Mouse (Mus musculus) WW6 (cell line): Measurements from ENCODE around the gene Rin2.
A peak's percentile ranks its signal among the peaks of the same experiment; 100 is the strongest.
"Not testable (repeated sequence)": the region's sequence is repeated elsewhere in the genome, so short reads cannot be mapped to it uniquely, and the experiment has no call there.

Source experiments
- DNase-seq: peaks from one replicate; pipeline ENCODE4 v3.0.0-alpha.2; 2013; ENCODE audit warnings: low read depth, low spot score

Gene Rin2

DNA sequence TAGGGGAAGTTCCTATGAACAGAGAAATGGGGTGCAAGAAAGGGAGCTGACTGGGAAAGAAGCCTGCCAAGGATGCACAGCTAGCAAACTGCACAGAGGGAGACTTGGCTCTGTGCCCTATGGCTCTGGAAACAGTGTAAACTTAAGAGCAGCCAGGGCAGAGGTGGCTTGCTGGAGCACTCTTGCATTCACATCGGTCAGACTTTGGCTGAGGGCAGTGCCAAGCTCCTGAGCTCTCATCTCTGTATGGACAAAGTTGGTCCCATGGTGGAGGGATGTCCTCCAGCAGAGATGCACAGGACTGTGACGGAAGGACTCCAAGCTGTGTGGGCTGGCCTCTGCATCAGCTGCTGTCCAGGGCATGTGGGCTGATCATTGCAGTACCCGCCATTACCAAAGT, 8.5 kb downstream of the Rin2 start:
- no peak for DNase-seq

DNA sequence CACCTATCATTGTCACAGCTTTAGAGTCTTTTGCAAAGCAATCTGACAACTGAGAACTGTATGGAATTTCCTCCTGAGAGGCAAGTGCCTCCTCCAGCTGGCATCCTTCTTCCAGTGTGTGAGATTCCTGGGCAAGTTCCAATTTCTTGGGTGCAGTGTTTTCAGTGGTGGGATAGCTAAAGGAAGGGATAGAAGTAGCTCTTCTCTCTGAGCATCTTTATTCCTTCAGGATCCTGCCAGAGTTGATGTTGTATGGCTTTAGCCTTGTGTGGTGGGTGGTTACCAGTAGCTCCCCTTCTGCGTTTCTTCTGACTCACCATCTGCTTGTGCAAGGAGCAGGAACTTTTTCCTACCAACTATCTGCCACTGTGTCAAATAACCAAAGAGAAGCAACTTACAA, 9.1 kb downstream of the Rin2 start:
- no peak for DNase-seq

DNA sequence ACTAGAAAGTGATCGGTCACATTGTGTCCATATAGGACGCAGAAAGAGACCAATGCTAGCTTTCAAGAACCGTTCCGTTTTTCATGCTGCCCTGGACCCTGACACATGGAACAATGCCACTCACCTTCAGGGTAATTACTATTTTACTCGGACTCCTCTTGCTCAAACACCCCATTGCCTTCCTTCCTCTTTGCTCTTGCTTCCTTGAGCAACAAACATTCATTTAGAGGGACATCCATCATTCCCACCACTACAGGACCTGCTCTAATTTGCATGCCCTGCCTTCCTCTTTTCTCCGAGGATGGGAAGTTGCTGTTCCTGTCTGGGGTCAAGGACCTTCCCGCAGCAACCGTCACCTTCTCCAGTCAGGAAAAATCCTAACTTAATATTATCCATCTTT, 9.9 kb downstream of the Rin2 start:
- DNase-seq: no peak

DNA sequence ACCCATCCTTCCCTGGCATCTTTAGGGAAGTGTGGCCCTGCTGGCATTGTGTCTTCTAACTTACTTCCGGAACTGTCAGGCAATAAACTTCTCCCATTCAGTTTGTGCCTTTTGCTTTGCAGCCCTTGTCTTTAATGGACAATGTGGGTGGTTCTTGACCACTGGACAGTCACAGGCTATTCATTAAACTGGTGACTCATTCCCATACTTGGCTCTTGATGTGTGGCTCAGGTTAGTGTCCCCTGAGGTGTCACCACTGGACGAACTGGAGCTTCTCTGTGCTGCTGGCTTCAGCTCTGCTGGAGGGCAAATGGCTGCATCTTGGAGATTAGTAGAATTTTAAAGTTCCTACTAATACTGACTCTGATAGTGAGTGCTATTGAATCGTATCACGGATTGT, 11.0 kb downstream of the Rin2 start:
- DNase-seq: no peak

DNA sequence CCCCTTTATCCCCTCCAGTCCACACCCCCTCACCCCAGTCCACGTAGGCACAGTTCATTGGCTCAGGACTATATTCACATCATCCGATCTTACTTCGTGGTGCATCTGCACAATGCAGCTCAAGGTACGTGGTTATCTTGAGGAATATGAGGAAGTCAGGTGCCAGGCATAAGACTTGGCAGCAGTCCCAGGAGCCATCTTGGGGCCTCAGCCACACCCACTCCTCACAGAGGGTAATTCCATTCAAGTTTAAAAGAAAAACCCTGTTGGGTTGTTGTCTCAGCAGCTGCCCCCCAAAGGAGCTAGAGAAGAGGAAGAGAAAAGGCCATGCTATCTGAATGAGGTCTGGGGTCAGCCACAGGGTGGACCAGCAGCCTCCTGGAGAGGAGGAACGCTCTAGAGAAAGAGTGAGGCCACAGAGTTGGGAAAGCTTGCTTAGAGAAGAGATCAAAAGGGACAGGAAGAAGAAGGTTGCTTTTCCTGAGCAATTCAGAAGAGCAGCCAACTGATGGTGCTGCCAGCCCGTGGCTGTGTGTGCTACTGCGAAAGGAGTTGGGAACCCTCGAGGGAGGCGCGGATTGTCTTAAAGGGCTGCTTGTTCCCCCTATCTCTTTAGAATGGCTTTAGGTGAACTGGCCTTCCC, 16.5 kb downstream of the Rin2 start:
- no peak for DNase-seq

DNA sequence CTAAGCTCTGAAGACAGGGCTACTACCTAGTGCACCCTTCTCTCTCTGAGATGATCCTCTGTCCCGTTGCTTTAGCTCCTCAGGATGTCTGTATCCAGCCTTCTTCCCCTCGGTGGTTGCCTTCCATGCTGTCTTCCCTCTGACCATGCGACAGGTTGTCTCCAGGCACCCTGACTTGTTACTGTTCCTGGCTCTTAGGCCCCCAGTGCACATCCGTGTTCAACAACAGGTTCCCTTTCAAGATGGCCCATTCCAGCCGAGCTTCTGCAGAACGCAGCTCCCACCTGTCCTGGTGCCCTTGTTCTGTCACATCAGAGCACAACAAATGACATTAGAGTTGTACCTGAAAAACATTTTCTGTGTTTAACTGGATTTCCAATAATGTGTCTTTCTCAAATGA, 22.1 kb downstream of the Rin2 start:
- DNase-seq: no peak

DNA sequence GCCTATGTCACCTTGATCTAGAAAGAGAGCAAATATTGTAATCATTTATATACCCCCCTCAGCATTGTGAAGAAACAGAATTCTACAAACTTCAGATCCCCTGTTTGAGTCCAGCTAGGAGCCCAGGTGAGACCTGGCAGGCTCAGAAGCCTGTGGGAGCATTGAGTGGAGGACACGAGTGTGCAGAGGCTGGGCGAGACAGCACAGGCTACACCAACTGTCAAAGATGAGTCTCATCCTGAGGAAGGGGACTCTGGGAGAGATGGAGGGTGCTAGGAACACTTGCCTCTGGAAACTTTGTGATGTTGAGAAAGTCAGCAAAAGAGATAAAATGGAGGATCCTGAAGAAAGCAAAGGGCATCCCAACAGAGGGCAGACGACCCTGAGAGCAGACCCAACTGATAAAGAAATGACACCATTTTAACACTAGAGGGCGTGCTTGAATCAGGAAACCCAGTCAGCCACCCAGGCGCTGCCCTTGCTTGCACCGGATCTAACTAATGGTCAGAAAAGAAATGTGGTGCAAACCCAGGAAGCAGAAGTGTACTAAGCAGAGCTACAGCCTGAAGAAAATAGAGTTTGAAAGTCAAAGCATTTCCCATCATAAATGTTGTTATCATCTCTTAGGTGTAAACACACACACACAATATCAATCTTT, 24.5 kb downstream of the Rin2 start:
- DNase-seq: peak; percentile 40

DNA sequence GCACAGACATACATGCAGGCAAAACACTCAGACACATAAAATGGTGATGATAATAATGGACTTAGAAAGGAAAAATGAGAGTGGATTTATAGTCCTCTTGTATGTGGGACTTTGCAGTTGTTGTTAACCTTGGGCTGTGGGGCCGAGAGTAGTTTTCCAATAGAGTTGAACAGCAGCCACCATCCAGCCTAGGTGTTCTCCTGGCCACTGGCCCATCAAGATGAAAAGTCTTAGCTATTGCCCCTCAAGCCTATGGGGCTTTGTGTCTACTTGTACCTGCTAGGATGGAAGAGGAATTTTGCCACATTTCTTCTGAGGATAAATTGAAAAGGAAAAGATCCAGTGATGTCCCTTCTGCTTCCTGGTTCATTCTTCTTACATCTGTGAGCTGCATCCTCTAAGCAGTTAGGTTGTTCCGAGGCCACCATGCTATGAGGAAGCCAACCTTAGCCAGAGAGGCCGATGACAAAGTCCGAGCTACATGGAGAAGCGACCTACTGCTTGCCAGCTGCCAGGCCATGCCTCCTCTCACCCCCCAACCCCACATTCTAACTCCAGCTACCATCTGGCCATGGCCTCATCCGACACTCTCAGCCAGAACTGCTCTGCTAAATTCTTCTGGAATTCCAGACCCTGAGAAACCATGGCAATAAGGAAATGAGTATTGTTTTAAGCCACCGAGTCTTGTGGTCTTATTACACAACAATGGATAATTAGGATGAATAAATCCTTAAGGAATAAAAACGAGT, 25.4 kb downstream of the Rin2 start:
- no peak for DNase-seq

DNA sequence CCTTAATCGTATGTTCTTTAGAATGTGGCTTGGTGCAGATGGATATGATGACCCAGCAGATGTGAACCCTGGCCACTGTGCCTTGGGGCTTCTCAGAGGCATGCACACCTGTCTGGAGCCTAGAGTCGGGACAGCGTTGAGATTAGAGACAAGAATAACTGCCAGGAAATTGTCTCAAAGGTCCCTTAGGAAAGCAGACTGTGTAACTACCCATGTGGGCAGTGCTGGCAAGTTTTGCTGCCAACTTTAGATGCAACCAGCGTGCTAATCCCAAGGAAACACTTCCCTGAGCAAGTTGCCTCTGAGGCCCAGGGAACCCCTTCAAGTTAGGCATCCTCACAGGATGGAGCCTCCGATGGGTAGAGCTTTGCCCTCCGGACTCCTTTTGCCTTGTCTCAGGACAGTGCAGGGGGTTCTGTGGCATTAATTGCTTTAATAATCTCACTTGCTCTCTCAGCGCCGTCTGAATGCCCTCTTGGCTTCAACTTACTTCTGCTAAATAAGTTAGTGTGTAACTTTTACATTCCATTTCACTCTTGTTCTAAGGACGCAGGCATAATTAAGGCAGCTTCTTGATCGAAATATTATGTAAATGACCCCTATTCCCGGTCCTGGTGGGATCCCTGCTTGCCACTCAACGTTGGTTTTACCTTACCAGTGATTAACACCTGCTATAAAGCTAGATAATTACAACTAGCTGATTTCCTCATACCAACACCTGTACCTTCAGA, 26.8 kb downstream of the Rin2 start:
- no peak for DNase-seq

DNA sequence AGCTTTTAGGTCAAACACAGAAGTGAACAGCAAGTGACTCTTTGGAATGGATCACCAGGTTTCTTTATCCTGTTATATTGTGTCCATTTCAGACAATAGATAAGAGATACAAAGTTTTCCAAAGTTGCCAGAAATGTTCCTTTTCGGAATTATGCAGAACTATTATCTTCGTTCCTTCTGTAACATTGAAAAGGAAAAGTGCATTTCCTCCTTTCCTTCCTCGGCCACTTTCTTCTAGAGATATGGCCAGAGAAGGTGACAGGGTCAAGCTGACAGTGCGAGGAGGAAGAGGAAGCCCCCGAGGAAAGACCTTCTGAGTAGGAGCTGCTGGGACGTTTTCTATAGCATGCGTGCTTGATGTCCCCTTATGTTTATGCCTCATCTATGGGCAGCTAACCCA, 29.7 kb downstream of the Rin2 start:
- DNase-seq: no peak

DNA sequence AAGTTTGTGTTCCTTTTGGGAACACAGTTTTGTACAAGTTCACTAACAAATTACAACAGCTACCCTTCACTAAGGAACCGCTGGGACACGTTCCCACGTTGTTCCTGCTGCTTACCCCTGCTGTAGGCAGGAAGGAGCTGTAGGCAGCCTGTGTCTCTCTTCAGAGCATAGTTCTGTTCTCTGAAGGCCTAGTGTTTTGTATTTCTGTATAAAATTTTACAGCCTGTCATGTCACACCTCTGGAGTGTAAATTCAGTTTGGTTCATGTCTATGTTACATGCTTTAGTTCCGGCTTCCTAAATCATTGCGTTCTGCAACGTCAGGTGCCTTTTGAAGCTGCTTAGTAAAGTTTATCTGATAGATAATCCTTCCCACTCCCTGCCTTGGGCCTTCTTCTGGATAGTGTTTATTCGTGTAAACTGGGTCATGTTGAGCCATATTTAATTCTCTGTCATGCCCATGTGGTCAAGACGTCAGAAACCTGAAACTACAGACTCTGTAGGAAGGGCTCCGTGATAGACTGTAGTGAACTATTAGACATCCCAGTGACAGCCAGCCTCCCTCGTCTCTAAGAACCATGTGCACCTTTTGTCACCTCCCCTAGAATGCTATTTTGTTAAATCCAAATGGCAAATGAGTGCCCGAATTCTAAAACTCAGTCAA, 34.8 kb downstream of the Rin2 start:
- no peak for DNase-seq

DNA sequence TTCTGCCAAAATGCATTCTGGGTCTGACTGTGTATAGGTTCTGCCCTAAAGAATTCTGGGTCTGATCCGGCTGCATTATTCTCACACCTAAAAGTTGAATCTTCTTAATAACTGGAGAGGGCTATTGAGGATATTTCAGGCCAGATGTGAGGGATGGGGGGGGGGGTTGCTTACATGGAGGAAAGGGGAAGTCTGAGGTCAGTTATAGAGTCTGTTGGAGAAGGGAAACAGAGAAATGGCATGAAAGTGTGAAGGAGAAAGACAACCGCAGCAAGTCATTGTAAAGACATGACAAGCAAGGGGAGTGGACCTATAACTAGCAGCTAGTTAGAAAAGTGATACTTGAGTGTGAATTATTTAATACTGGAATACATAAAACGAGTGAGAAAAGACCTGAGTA, 36.5 kb downstream of the Rin2 start:
- no peak for DNase-seq

DNA sequence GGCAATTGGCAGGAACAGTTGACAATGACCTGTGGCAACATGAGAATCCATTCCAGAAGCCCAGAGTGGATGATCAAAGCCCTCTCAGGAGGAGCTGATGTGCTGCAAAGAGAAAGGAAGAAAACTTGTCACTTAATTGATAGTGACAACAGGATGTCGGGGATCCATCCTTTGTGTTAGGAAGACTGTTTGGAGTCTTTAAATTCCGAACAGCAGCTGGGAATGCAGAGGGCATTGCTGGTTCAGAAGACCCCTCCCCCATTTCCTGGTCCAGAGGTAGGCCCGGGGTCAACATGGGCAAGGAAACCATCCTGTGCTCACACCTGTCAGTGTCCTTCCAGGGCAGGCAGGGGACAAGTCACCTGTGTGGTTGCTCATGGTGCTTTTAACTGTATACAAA, 37.0 kb downstream of the Rin2 start:
- DNase-seq: no peak

DNA sequence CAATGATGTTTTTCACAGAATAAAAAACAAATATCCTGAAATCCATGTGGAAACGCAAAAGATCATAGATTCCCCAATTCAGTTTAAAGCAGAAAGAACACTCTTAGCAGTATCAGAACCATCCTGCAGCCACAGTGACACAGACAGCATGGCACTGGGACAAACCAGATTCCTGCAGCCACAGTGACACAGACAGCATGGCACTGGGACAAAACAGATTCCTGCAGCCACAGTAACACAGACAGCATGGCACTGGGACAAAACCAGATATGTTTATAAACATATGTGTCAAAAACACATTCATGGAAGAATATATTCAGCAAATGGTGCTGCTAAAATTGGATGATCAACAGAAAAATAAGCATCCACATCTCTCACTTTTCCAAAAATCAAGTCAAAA, 42.5 kb downstream of the Rin2 start:
- no peak for DNase-seq

DNA sequence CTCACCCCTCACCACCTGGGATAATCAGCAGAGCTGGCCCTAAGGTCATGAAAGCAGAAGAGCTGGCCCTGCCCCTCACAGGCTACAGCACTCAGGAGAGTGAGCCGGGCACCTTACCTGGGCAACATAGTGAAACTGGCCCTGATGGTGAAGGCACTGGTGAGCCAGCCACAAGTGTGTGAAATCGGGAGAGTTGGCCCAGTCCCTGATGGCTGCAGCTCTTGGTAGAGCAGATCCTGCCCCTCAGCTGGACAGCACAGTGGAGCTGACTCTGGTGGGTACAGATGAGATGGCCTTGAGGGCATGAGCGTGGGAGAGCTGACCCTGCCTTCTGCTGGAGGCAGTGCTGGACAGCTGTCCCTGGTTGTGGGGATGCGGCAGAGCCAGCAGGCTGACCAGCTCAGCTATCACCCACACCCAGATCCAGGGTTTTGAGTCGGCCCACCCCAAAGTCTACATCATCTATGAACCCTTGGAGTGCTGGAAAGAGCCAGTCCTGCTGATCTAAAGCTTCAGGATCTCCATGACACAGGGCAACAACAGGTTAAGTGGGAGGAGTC, 43.7 kb downstream of the Rin2 start:
- DNase-seq: no peak

DNA sequence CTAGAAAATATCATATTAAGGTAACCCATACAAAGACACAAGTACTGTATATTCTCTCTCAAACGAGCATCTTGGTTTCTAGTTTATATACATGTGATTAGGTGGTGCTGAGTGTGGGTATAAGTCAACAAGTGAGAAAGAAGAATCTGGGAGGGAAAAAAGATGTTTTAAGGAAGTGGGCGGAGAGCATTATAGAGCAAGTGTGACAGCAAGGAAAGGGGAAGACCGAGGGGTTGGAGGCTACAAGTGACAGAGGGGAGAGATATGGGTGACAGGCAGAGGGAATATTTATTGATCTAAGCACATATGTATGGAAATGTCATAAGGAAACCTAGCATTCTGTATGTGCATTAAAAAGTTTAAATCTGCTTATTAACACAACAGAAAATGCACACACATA, 45.1 kb downstream of the Rin2 start:
- DNase-seq: no peak

DNA sequence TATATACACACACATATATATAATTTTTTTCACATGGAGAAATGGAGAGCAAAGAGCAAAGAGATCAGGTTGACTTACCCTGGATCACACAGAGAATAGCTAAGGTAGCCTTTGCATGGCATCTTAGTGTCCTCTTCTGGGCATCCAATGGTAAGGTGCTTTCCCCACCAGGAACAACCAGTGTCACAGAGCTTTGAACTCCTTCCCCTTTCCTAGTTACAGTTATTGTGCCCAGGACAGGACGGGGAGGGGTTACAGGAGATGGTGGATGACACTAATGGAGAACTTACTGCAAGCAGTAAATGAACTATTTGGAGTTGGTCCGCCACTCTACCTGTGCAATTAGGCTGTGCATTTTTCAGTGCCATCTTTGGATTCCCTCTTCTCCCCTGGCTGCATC, 45.7 kb downstream of the Rin2 start:
- DNase-seq: no peak

DNA sequence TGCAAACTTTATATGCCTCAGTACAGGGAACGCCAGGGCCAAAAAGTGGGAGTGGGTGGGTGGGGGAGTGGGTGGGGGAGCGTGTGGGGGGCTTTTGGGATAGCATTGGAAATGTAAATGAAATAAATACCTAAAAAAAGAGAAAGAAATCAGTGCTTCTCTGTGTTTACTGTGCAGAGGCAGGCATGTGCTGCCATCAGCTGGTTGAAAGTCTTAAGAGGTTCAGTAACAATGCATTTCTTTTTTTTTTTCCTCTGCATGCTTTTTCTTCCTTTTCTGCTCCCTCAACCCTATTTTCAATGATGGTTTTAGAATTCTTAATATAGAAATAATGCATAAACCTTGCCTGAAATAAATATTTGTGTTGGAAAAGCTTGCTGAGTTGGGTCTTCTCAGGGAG, 47.3 kb downstream of the Rin2 start:
- DNase-seq: not testable (repeated sequence)

DNA sequence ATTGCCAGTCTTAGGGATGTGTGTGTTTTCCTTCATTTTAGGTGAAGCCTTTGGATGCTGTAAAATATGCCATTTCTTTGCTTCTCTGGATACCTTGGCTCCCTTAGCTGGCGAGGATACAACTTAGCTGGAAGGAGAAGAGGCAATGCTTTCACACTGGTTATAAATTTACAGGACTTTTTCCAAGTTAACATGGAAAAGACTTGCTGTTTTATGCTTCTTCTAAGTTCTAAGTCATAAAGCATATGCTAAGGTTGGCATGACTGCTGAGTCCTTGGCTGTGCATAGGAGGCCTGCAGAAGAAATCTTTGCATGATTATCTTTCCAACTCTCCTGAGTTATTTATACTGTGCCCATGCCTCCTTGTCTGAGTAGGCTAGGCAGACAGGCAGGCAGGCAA, 49.3 kb downstream of the Rin2 start:
- DNase-seq: no peak

DNA sequence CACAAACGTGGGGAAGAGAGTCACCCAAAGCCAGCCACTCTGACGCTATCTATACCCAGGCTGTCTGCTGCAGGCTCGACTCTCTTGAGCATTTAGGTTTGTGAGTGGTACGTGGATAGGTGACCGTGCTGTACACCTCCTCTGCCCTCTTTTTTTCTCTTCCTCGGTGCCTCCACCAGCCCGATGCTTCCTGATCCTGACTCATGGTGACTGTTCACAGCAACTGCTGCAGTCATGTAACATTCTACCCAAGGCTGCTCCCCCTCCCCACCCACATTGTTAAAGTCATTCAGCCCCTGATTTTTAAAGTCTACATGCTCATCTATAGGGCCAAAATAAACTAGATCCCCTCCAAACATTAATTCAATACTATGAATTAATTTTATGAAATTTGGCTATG, 54.4 kb downstream of the Rin2 start:
- DNase-seq: no peak

DNA sequence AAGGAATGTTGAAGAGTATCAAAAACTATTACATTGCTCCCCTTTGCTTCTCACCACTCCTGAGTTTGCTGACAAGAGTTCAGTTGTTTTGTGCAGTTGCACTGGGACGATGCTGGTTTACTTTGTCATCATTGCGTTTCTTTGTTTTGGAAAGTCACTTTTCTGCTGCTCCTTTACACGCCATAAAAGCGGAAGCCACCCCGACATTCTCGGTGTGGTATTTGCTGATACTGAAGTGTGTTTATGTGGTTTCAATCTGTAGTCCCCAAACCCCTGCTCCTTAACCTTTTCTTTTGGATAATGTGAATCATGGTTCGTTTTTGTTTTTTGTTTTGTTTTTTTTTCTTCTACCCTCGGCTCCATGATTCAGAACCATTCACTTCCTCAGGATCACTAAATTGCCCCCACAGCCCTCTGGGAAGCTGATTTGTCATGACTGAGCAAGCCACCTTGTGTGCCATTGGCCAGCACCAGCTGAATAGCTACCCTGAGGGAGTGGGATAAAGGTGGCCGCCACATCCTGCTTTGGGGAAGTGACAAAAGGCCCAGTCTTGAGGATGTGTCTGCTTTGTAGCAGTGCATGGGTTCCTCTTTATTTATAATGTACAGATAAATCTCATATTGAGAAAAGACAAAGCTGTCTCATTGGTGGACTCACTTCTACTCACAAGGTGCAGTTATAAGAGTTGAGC, 55.3 kb downstream of the Rin2 start:
- DNase-seq: no peak
